Mouse (Mus musculus): ENCODE measurements around the gene 4933417A18Rik. TPM values are rescaled to one million over a fixed set of nuclear protein-coding genes. Genes with fewer than 3 reads are reported as not detected.
"Not testable (repeated sequence)": the region's sequence is repeated elsewhere in the genome, so short reads cannot be mapped to it uniquely, and the experiment has no call there.

Gene 4933417A18Rik
- total RNA-seq (2014; rRNA removed; ENCODE audit: low replicate concordance) (not detected in 2 replicates), polyA plus RNA-seq (2015; fragmentation: Nextera tagmentation; extraction: Ambion mirVana) (not detected in 2 replicates)

DNA sequence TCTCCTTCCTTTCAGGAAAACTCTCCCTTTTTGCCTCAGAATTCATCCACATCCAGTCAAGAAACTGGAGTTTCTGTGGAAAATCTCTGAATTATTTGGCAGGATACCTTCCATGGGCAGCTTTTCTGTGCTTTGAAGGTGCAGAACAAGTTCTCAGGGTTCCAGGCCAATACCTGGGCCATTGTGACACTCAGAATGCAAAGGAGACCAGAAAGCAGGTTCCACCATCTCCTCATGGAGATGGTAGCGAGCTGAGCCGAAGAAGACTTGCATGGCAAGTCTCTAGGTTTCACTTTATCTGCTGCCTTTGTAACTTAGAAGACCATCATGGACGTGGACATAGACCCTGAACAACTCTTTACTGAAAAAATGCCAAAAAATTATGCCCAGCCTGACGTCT, at the start of gene 4933417A18Rik, which contains the start of gene Fam217a:
Gene 4933417A18Rik (plus strand): TSS at position 200 of the 400 bp plus-strand sequence.
Gene Fam217a (minus strand): TSS at position 101 of the 400 bp plus-strand sequence.
- DNase-seq (ENCODE audit: low spot score), result no peak
- H3K36me3 ChIP-seq (replicated peaks; ENCODE audit: control insufficient read depth, insufficient read depth, low read length), result no peaks in the 10 kb centered on the region
- H3K4me2 ChIP-seq (ENCODE audit: low read depth, low read length), result no peak within 1 kb of the TSS
- ATAC-seq (ENCODE audit: insufficient read depth, low read depth), result no peak
- TF ChIP-seq EP300 (IDR thresholded peaks at IDR 0.05; ENCODE audit: low read depth), result no peak
- TF ChIP-seq CTCF (IDR thresholded peaks at IDR 0.05; ENCODE audit: low read depth), result no peak
- H3K27me3 ChIP-seq (ENCODE audit: control insufficient read depth, insufficient read depth, low read length), result no peaks in the 10 kb centered on the region
- 74% methylated on average over 4 of the region's 4 CpGs for WGBS
- H3K27ac ChIP-seq (ENCODE audit: low read depth), result no peak within 1 kb of the TSS
- H3K9ac ChIP-seq (replicated peaks; ENCODE audit: low read depth, low read length), result no peak within 1 kb of the TSS
- no peaks in the 10 kb centered on the region for H3K4me1 ChIP-seq (ENCODE audit: control insufficient read depth, insufficient read depth)
- no peaks in the 10 kb centered on the region for H3K9me3 ChIP-seq (replicated peaks; ENCODE audit: control insufficient read depth, low read length)
- no peak within 1 kb of the TSS for H3K4me3 ChIP-seq (ENCODE audit: low read depth, low read length)

DNA sequence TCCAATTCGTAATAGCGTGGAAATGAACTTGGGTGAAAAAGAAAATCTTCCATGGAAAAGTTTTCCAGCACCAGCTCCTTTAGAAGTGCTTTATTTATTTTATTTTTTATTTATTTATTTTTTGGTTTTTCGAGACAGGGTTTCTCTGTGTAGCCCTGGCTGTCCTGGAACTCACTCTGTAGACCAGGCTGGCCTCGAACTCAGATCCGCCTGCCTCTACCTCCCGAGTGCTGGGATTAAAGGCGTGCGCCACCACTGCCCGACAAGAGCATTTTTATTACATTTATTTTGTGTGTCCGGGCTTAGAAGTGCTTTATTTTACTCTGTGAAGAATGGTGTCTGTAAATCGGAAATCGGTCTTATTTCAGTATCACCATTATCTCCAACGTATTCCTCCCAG, 49.5 kb upstream of the 4933417A18Rik start:
- WGBS, result 17% methylated on average over 13 of the region's 13 CpGs
- not testable (repeated sequence) for H3K36me3 ChIP-seq (replicated peaks; ENCODE audit: control insufficient read depth, insufficient read depth, low read length); H3K27me3 ChIP-seq (ENCODE audit: control insufficient read depth, insufficient read depth, low read length); H3K9me3 ChIP-seq (replicated peaks; ENCODE audit: control insufficient read depth, low read length); ATAC-seq (ENCODE audit: insufficient read depth, low read depth)
- Histone ChIP-seq H3K9ac (replicated peaks; ENCODE audit: low read depth, low read length) (peak overlapping the region; percentile 83), H3K27ac (ENCODE audit: low read depth) (peak overlapping the region; percentile 97), H3K4me2 (ENCODE audit: low read depth, low read length) (peak overlapping the region; percentile 72), H3K4me3 (ENCODE audit: low read depth, low read length) (peak overlapping the region; percentile 81), H3K4me1 (ENCODE audit: control insufficient read depth, insufficient read depth) (peaks cover 16% of the 10 kb centered on the region)
- peak; percentile 7 for DNase-seq (ENCODE audit: low spot score)

- H3K4me1 ChIP-seq (ENCODE audit: control insufficient read depth, insufficient read depth), result peaks cover 16% of the 10 kb centered on the region
- peak within 1 kb of the TSS; percentile 72 for H3K4me2 ChIP-seq (ENCODE audit: low read depth, low read length)
- no peaks in the 10 kb centered on the region for H3K9me3 ChIP-seq (replicated peaks; ENCODE audit: control insufficient read depth, low read length)
- H3K36me3 ChIP-seq (replicated peaks; ENCODE audit: control insufficient read depth, insufficient read depth, low read length), result no peaks in the 10 kb centered on the region
- peak within 1 kb of the TSS; percentile 83 for H3K9ac ChIP-seq (replicated peaks; ENCODE audit: low read depth, low read length)
- DNase-seq (ENCODE audit: low spot score) (peak; percentile 84), ATAC-seq (ENCODE audit: insufficient read depth, low read depth) (peak; percentile 80)
- WGBS, result 1% methylated on average over 40 of the region's 40 CpGs
- H3K27ac ChIP-seq (ENCODE audit: low read depth), result peak within 1 kb of the TSS; percentile 97
- H3K27me3 ChIP-seq (ENCODE audit: control insufficient read depth, insufficient read depth, low read length), result no peaks in the 10 kb centered on the region
- H3K4me3 ChIP-seq (ENCODE audit: low read depth, low read length), result peak within 1 kb of the TSS; percentile 81
- TF ChIP-seq CTCF (IDR thresholded peaks at IDR 0.05; ENCODE audit: low read depth), result no peak
- peak; percentile 74; the same call in 1 of the 2 replicates for TF ChIP-seq EP300 (IDR thresholded peaks at IDR 0.05; ENCODE audit: low read depth)
These were observed 49.0 kb upstream of the 4933417A18Rik start, which contains the start of gene Prpf4b for GRCm38 (mm10) chr13:34875166-34875710. Gene Prpf4b (plus strand): TSS chr13:34875302.

DNA sequence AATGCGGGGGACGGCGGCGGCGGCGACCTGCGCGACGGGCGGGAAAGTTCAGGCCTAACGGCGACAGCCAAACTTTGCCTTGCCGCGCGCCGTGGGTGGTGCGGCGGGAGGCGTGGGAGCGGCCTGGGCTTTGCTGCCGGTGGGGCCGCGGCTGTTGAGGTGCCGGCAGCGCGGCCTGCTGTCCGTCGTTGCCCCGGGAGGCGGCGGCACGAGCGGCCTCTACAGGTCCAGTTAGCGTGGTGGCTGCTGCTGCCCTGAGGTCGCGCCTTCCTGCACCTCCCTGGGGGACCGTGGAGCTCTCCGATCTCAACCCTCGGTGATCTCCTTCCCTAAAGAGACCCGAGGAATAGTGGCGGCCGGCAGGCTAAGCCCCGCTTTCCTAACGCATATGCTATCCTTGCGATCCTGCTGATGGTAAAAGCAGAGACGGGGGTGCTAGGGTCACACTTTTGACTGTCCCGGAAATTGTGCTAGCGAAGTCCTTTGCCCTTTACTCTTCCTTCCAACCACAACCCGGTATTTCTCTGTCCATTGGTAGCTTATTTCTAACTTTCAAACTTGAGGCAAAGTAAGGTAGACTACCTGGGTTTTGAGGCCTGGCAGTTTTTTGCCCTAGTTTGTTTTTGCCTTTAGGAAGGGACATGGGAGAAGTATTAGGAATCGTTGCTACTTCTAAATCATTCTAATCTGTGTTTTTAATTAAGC, 48.3 kb upstream of the 4933417A18Rik start:
- H3K36me3 ChIP-seq (replicated peaks; ENCODE audit: control insufficient read depth, insufficient read depth, low read length), result no peaks in the 10 kb centered on the region
- peaks cover 16% of the 10 kb centered on the region for H3K4me1 ChIP-seq (ENCODE audit: control insufficient read depth, insufficient read depth)
- no peaks in the 10 kb centered on the region for H3K9me3 ChIP-seq (replicated peaks; ENCODE audit: control insufficient read depth, low read length)
- H3K4me3 ChIP-seq (ENCODE audit: low read depth, low read length), result peak overlapping the region; percentile 81
- TF ChIP-seq CTCF (IDR thresholded peaks at IDR 0.05; ENCODE audit: low read depth), result peak; percentile 37
- no peak for TF ChIP-seq EP300 (IDR thresholded peaks at IDR 0.05; ENCODE audit: low read depth)
- WGBS, result under 1% methylated on average over 48 of the region's 50 CpGs
- peak overlapping the region; percentile 97 for H3K27ac ChIP-seq (ENCODE audit: low read depth)
- DNase-seq (ENCODE audit: low spot score) (peak; percentile 58), ATAC-seq (ENCODE audit: insufficient read depth, low read depth) (peak; percentile 67)
- H3K9ac ChIP-seq (replicated peaks; ENCODE audit: low read depth, low read length), result peak overlapping the region; percentile 83
- peak overlapping the region; percentile 72 for H3K4me2 ChIP-seq (ENCODE audit: low read depth, low read length)
- no peaks in the 10 kb centered on the region for H3K27me3 ChIP-seq (ENCODE audit: control insufficient read depth, insufficient read depth, low read length)

- H3K9ac ChIP-seq (replicated peaks; ENCODE audit: low read depth, low read length), result peak overlapping the region; percentile 83
- H3K36me3 ChIP-seq (replicated peaks; ENCODE audit: control insufficient read depth, insufficient read depth, low read length), result no peaks in the 10 kb centered on the region
- H3K4me1 ChIP-seq (ENCODE audit: control insufficient read depth, insufficient read depth), result peaks cover 16% of the 10 kb centered on the region
- WGBS, result 2% methylated on average over 3 of the region's 3 CpGs
- DNase-seq (ENCODE audit: low spot score), result no peak
- peak overlapping the region; percentile 97; the same call in 1 of the 2 replicates for H3K27ac ChIP-seq (ENCODE audit: low read depth)
- ATAC-seq (ENCODE audit: insufficient read depth, low read depth), result no peak
- peak overlapping the region; percentile 72 for H3K4me2 ChIP-seq (ENCODE audit: low read depth, low read length)
- no peaks in the 10 kb centered on the region for H3K9me3 ChIP-seq (replicated peaks; ENCODE audit: control insufficient read depth, low read length)
- TF ChIP-seq CTCF (IDR thresholded peaks at IDR 0.05; ENCODE audit: low read depth) (no peak), EP300 (IDR thresholded peaks at IDR 0.05; ENCODE audit: low read depth) (no peak)
- no peaks in the 10 kb centered on the region for H3K27me3 ChIP-seq (ENCODE audit: control insufficient read depth, insufficient read depth, low read length)
- H3K4me3 ChIP-seq (ENCODE audit: low read depth, low read length), result peak overlapping the region; percentile 81
These were observed 47.7 kb upstream of the 4933417A18Rik start for GRCm38 (mm10) chr13:34876481-34876880.

All from heart, postnatal 0 days (tissue).